Mouse (Mus musculus): ENCODE measurements around the gene Ccdc42.
A peak's percentile ranks its signal among the peaks of the same experiment; 100 is the strongest.

Ccdc42 gene

DNA sequence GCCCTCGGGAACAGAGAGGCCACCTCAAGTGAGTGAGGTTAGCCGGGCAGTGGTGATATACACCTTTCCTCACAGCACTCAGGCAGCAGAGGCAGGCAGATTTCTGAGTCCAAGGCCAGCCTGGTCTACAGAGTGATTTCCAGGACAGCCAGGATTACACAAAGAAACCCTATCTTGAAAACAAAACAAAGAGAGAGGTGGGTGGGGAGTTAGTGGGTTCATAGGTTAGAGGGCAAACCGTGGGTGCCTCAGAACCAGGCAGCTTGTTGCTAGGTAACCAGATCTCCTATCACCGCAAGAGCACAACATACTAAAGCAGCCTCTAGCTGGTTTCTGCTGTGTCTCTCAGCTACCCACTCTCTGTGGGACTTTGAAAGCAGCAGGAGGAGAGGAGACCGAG is at the start of gene Ccdc42:
Gene Ccdc42, plus strand, starts transcription at position 301 of the 400 bp plus-strand sequence.
- DNase-seq (ENCODE audit: low read depth), result no peak

DNA sequence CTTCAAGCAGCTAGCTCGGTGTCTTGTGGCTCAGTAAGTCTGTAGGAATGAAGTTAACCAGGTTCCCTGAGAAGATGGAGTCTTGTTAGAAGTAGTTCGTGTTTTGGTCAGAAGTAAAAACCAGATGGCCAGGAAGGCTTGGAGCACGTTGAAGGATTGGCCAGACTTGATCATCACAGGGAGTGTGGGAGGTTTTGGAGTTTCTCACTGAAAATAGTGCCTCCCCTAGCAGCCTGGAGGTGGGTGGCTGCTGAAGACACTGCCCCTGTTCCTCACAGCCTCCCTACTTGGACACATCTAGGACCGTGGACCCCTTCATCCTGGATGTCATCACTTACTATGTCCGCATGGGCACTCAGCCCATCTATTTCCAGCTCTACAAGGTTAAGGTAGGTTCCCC is 47.2 kb upstream of the Ccdc42 start:
- DNase-seq (ENCODE audit: low read depth), result no peak

DNA sequence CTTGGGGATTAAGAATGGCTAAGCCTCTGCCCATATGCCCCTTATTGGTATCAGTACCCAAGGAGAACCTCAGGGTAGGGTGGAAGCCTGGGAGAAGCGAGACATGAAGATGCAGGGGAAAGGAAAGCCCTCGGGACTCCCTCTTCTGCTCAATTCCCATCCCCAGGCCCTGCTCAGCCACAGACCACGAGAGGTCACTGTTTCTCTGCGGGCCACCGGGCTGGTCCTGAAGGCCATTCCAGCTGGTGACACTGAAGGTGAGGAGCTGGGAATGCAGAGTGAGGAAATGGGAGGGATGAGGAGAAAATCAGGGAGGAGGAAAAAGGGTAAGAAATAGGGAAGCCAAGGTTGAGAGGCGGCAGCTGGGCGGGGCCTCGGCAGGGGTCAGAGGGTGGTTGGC is 42.3 kb upstream of the Ccdc42 start:
- DNase-seq (ENCODE audit: low read depth), result no peak

DNA sequence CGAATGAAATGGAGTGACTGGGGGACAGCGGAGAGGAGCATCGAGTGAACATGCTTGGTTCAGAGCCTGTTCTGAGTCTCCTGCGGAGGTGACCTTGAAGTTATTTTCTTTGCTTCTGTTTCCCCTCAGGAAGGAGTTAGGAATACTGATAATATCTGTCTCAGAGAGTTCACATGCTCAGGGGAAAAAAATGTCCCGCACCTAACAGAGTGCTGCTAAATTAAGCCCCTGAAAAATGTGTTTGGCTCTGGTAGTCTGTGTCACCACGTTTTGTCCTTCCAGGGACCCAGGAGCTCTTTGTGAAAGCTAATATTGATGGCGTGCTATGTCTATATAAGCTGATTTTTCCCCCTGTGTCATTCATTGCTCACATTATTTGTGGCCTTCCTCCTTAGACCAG is 41.6 kb upstream of the Ccdc42 start:
- DNase-seq (ENCODE audit: low read depth), result no peak

DNA sequence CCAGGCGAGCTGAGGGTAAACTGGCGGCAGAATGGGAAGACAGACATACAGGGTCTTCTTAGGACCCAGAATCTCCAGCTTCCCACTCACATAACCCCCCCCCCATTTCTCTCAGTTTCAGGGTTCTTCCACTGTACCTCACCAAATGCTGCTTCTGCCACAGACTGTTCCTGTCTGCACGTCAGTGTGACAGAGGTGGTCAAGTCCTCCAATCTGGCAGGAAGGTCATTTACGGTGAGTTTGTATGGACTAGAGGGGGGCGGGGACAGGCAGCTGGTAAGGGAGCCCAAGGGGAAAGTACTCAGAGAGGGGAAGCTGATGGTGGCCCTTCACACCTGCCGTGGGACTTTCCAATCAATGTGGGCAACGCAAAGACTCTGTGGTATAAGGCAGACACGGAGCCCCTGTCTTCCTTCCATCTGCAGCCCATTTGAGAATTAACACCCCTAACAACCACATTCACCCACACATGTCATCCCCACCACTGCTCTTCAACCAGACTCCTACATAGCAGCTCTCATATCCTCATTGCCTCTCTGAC is 41.1 kb upstream of the Ccdc42 start:
- DNase-seq (ENCODE audit: low read depth), result no peak

DNA sequence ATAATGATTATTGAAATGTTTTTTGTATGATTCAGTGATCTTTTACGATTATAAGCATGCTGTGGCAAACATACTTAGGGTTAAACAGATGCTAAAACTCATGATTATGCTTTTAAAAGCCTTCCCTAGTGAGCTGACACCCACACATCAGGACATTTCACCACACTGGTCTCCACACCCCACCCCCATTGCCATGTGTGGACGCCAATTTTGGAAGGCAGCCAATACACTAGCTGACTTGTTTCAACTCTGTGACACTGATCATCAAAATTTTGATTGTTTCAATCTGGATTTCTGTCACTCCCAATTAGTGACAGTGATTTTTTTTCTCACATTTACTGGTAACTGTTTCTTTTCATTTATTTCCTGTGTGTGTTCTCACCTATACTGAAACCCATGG is 39.3 kb upstream of the Ccdc42 start:
- DNase-seq (ENCODE audit: low read depth), result no peak

DNA sequence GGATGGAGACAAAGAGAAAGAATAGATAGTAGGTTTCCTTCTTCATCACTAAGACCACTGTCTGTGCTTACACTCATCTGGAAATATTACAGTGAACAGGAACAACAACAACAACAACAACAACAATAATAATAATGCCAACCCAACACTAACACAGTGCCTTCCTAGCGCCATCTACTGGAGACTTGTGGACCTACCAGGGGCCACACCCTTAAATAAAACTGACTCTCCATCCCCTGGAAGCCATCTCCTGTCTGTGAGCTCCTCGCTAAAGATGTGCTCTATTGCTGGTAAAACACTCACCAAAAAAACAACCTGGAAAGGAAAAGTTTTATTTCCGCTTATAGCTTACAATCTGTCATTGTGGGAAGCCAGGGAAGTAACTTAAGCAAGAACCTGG is 37.2 kb upstream of the Ccdc42 start:
- no peak for DNase-seq (ENCODE audit: low read depth)

DNA sequence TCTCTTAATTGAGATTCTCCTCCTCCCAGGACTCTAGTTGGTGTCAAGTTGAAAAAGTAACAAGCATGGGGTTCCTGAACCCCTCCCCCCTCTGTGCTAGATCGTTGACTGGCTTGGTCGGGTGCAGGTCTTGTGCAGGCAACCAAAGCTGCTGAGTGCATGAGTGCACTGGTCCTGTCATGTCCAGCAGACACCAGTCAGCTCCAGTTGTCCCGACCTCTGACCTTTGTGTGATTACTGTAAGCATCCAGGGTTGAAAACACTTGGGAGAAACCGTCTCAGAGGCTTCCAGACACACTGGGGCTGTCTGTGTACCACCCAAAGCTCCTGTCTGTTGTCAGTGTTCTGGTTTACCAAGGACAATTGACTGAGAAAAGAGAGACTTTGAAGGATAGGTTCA is 36.5 kb upstream of the Ccdc42 start:
- no peak for DNase-seq (ENCODE audit: low read depth)

DNA sequence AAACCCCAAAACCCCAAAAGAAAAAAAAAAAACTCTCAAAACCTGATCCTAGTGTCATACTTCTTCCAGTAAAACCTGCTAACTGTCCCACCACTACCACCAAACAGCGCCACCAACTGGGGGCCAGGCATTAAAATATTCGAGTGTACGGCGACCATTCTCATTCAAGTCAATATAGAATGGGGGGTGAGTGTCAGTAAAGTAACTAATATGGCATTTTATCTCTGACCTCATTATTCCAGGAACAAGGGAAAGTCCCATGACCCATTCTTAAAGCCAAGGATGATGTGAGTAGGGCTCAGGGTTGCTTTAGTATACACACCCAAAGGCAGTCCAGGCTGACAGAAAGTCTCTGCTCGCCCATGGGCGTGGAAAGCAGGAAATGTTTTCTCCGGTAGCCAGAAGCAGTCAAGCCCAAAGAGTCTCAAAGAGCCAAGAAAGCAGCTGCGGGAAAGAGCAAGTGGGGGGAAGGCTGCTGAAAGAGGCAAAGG is 32.8 kb upstream of the Ccdc42 start:
- DNase-seq (ENCODE audit: low read depth), result no peak

DNA sequence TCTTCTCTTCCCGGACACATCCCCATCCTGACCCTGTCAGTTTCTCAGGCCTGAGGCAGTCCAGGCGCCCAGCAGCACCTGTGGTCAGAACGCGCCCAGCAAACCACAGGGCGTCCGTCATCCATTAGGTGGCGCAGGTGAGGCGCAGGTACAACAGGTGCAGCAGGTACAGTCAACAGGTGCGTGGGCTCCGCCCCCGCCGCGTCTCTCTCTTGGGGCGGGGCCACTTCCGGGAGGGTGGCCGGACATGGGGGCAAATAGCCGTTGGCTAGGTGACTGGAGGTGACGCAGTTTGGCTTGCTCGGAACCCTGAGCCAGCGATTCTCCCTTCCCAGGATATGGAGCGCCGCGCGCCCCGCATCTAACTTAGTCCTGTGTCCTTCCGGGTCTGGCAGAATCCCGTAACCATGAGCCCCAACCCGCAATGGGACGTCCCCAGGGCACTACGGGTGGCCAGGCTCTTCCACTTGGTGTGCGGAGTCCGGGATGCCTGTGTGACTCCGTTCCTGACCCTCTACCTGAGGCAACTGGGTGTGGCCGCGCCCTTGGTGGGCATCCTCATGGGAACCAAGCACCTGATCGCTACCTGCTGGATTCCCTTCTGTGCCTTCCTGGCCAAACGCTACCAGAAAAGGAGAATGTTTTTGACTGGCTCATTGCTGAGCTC is 30.8 kb upstream of the Ccdc42 start, which contains the start of gene Mfsd6l:
Gene Mfsd6l, plus strand, starts transcription at position 269 of the 667 bp plus-strand sequence.
- no peak for DNase-seq (ENCODE audit: low read depth)

DNA sequence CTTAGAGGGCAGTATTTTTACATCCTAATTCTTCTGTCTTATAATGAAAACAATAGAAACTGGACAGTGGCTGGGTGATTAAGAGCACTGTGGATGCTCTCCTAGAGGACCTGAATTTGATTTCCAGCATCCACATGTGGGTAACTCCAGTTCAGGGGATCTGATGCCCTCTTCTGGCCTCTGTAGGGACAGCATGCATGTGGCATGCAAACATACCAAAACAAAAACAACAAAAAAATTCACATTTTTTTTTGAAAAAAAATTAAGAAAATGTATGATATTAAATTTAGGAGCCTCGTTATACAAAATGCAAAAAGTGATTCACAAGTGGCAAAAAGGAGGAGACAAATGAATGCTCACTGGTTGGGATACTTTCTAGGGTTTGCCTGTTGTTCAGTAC is 27.3 kb upstream of the Ccdc42 start:
- DNase-seq (ENCODE audit: low read depth), result no peak

DNA sequence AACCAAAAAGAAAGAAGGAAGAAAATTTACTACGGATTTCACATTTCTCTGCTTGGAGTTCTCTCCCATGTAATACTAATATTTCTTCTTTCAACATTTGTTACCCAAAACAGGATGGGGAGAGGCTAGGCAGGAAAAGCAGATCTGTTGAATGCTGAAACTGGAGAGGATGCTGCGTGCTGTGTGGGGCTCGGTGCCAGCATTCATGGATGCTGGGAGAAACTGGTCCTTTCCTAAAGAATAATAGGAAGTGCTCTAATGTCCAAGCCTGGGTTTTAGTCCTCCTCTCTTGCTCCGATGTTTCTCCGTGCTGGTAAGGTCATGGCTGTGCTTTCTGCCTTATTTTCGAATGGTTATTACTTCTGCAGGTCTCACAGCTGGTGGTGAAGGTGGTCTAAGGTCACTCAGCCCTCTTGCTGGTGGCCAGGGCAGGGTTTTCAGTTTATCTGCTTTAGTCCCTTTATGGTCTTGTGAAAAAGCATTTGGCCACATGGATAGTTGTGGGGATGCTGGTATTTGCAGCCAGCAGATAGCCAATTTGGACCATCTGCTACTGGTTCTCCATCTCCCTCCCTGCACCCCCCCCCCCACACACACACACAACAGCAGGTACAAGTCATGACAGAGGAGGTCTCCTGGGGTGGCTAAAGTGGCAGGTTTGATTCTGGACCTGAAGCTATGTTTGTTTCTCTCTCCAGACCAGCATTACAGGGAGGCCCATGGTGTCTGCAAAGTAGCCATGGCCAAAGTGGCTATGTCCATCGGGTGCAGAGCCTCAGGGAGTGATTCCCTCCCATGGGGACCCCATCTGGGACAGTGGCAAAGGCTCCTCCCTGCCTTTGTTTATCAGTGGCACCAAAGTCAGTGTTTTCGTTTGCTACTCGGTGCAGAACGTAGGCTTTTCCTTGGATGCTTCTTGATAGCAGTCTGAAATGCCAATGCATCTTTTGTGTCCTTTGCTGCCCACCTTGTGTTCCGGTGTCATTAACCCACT is 24.6 kb upstream of the Ccdc42 start:
- DNase-seq (ENCODE audit: low read depth), result no peak

DNA sequence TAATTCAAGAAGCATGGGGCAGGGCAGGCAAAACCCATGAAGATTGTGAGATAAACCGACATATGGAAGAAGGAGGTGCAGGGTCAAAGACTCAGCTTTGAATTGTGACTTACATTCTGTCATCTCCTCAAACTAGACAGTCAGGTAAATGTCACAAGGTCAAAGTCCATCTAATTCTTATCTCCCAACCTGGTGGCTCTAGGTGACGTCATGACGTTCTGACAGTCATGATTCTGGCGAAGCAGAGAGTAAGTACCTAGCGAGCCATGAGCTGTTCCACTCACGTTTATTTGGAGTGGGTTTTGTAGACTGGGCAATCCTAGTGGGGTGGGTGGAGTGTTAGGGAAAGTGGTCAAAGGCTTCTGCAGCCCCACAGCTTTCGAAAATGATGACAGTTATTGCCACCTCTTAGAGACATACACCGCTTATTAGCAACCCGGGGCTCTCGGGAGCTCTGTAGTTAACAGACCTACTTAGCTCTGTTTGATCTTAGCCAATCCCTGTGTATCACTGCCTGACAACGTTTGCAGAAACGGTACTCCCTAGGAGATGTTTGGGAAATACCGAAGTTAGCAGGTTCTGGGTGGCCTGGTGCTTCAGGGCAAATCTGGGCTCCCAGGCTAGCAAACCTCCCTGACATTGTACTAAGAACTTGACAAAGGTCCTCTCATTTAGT is 22.3 kb upstream of the Ccdc42 start:
- no peak for DNase-seq (ENCODE audit: low read depth)

DNA sequence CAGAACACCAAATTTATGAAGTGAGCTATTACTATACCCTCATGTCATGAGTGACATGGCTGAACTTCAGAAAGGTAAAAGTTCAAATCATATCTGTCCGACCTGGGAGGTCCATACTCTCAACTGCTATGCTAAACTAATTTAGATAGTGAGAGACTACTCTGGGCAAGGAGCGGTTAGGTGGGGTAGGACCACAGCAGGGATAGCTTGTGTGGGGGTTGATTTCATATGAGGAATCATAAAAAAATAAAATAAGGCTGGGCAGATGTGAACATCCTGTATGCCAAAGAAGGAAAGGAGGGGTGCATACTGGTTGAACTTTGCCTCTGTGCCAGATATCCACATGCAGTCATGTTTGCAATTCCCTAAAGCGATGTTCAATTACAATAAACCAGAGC is 21.8 kb upstream of the Ccdc42 start:
- no peak for DNase-seq (ENCODE audit: low read depth)

DNA sequence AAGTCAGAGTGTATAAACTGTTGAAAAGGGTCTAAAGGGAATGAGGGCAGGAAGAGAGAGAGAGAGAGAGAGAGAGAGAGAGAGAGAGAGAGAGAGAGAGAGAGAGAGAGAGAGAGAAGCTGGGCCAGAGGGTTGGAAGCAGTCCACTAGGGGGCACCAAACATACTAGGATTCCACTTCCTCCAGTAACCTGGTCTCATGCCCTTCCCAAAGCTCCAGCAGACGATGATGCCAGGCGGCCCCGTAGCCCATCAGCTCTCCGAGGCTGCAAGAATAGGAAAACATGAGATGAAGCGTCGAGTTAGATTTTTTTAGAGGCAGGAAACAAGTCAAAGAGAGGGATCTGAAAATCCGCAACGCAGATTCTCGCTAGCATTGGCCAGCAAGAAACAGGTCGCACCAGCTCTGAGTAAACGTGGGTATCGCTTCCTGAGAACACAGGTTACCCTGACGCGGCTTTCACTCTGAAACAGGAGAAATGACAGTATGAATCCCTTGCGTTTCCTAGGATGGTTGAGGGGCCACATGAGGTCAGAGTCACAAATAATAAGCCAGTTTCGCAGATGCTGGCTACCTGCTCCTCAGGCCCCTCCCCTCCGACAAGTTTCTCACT is 20.3 kb upstream of the Ccdc42 start:
- DNase-seq (ENCODE audit: low read depth), result no peak

DNA sequence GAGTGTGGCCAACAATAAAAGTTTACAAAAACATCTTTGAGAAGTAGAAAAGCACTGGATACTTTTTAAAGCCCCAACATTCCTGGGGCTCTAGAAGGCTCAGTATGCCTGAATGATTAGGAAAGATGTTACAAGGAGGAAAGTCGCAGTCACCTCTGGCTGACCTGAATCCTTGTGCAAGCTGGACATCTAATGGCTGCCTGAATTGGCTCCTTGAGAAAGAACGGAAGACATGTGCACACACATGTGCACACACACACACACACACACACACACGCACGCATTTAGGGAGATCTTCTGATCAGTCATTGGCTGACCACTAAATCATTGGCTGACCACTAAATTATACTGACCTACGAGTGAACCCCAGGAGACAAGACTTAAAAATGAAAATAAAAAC is 16.0 kb upstream of the Ccdc42 start:
- DNase-seq (ENCODE audit: low read depth), result no peak

DNA sequence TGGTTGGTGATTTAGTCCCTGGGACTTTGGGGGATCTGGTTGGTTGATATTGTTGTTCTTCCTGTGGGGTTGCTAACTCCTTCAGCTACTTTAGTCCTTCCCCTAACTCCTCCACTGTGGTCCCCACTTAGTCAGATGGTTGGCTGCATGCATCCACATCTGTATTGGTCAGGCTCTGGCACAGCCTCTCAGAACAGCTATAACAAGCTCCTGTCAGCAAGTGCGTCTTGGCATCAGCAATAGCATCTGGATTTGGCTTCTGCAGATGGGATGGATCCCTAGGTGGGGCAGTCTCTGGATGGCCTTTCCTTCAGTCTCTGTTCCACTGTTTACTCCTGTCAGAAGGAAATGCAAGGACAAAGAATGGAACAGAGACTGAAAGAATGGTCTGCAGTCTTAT is 9.7 kb upstream of the Ccdc42 start:
- DNase-seq (ENCODE audit: low read depth), result no peak

DNA sequence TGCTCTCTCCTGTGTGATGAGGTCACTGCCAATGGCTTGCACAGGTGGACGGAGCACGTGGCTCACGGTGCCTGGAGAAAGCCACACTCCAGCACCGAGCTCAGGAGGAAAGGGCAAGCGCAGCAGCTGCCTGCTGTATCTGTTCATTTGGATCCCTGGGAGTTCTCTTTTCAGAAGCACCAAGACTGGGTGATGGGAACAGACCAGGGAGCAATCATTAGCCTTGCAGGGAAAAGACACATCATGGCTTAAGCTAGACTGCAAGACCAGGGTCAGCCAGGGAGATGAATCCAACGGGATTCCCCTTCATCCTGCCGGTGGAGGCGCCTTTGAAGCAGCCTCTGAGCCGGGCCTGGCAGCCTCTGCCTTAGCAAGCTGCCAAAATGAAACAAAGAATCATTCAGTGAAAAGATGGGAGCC is 7.3 kb upstream of the Ccdc42 start:
- DNase-seq (ENCODE audit: low read depth), result peak; percentile 75

DNA sequence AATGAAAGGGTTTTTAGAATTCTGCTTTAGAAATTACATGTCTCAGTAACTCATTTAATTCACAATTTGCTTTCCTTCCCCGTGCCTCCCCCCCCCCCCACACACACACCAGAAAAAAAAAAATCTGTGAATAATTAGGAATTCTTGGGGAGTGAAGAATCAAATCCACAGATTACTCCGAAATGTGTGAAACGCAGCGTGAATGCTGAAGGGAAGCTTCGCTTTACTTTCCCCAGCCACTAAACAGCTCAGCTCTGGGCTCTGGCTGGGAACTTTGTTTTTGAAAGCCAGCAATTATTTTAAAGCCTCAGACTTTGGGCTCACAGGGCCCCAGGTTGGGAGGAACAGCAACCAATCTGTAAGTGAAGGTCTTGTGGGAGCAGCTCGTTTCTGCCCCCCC is 6.3 kb upstream of the Ccdc42 start:
- no peak for DNase-seq (ENCODE audit: low read depth)

DNA sequence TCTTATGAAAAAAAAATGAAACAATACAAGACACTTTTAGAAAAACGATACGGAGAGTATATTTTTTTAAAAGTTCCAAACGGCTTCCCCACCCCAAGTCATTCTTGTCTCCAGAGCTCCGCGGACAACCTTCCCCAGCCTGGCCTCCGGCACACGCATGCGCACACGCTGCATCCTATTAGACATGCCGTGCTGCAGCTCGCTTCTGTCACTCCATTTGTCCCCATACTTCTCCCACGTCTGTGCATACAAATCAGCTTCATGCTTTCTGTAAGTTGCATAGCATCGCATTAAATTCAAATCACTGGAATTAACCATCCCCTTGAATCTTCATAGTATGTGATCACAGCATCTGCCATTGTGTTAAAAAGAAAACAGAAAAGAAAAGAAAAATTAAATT is 3.6 kb upstream of the Ccdc42 start:
- DNase-seq (ENCODE audit: low read depth), result no peak

DNA sequence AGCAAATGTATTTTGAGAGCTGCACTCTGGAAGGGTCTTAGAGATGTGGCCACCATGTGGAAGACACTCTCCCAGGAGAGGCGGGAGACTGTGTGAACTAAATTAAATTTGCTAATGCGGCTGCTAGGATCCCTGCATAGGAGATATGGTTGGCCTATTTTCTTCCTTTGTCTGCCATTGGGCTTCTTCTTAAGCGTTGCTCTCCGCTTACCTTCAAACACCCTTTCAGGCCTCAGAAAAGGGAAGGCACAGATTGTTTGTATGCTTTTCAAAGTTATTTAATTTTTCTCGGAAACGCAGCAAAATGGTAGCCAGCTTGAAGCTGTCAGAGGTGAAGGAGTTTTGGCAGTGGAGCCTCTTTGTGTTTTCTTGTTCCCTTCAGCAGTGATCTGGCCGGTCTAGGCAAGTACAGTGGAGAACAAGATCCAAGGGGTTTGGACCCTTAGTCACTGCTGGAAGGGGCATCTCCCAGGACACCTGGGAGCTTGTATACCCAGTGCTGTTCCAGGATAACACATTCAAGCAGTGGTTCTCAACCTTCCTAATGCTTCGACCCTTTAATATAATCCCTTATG is 2.8 kb upstream of the Ccdc42 start:
- no peak for DNase-seq (ENCODE audit: low read depth)

DNA sequence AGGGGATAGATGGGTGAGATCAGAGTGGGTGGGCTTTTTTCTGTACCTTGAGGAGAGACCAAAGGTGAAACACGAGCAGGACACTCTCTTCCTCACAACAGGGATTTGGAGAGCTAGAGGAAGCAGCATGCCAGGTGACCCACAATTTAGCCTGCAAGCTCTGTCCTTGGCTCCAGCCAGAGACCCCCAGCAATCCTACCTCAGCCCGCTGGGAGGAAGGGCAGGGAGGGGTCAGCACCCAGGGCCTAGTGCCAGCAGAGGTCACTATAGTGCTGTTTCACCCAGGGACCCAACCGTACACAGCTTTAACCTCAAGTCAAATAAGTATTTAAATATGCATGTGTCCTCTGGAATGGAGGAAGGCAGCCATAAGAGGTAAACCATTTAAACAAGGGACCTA is 931 bp upstream of the Ccdc42 start:
- DNase-seq (ENCODE audit: low read depth), result no peak

Data from fibroblast of lung, adult 2 months (primary cell).